Mouse (Mus musculus) thymus, postnatal 14 days (tissue): ENCODE data around the gene Tax1bp1.

Experiments used
- DNase-seq: peaks from one replicate; pipeline ENCODE4 v3.0.0; 2021

Gene Tax1bp1

GRCm38 (mm10) chr6:52802181-52802580 is 88.7 kb downstream of the Tax1bp1 start:
- DNase-seq, result no peak

GRCm38 (mm10) chr6:52805237-52805856 is 91.8 kb downstream of the Tax1bp1 start:
- no peak for DNase-seq
